Mouse (Mus musculus): Measurements from ENCODE around the gene Wipi2. TPM values are rescaled to one million over a fixed set of nuclear protein-coding genes. Genes with fewer than 3 reads are reported as not detected.

Gene Wipi2
- polyA plus RNA-seq (2015; fragmentation: Illumina TruSeq; extraction: RNeasy Lipid Tissue Mini Kit (QIAGEN cat#74804); ENCODE audit: low read depth, low replicate concordance), result 62.0 TPM

DNA sequence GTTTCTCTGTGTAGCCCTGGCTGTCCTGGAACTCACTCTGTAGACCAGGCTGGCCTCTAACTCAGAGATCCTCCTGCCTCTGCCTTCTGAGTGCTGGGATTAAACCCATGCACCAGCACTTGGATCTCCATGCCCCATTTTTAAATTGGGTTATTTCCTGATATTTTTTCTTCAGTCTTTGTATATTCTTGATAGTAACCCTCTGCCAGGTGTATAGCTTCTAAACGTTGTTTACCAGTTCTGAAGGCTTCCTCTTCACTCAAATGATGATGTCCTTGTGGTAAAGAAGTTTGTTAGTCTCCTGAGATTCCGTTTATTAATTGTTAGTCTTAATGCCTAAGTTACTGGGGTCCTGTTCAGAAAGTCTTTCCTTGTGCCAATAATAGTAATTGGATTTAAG, at the start of gene Wipi2:
TSS of gene Wipi2 (plus strand) at position 301 of the 400 bp plus-strand sequence.

DNA sequence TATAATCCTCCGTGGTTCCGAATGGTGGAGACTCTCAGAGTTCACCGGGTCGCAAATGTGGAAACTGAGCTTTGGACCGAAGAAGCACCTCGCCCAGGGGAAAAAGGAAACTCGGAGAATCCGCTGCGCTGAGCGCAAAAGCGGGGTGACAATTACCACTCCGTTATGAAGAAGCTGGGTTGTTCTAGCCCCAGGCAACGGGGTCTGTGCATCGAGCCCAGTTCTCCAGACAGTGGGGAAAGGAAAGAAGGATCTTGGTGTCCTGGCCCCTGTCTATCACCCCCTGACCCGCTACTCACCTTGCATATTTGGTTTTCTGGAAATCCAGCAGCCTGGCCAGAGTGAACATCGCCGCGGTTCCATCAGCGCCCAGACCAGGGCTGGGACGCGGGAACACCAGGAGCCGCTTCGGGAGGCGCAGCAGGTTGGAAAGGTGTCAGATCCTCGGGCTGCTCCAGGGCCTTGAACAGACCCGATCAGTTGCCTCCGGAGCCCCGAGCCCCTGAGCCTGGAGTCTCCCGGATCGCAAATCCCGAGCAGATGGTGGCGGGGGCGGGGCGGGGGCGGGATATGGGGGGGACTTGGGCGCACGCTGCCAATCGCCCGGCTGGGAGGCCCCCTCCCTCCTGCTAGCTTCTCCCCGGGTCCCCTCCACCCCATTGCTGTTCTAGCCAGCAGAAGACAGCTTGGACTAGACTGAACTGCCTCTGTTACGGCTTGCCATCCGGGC, 19.1 kb upstream of the Wipi2 start, which contains the start of gene Mmd2:
TSS of gene Mmd2 (minus strand) at position 542 of the 730 bp plus-strand sequence.

DNA sequence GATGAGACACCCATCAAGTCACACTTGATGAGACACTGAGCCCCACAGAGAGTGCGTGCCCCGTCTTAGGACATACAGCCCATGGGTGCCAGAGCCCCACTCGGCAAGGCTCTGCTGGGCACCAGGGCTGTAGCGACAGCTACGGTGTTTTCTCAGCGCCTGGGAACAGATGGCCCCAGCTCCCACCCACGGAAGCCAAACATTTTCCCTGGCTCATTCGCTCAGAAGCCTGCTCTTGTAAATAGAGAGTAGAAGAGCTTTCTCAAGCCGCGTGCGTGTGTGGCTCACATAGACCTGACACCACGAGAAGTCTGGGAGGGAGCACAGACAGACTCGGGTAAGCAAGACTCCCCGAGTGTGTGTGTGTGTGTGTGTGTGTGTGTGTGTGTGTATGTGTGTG, 64.8 kb downstream of the Wipi2 start, which contains the start of gene Slc29a4:
TSS of gene Slc29a4 (plus strand) at position 265 of the 400 bp plus-strand sequence.

Other genes with a start within 250 kb of the Wipi2 start
- gene Foxk1, start 226.2 kb upstream of the Wipi2 start, polyA plus RNA-seq (2015; fragmentation: Illumina TruSeq; extraction: RNeasy Lipid Tissue Mini Kit (QIAGEN cat#74804); ENCODE audit: low read depth, low replicate concordance), result 16.1 TPM
- 16.0 TPM for gene Ap5z1, start 163.8 kb upstream of the Wipi2 start, polyA plus RNA-seq (2015; fragmentation: Illumina TruSeq; extraction: RNeasy Lipid Tissue Mini Kit (QIAGEN cat#74804); ENCODE audit: low read depth, low replicate concordance)
- 0.16 TPM for gene Papolb, start 97.6 kb upstream of the Wipi2 start, polyA plus RNA-seq (2015; fragmentation: Illumina TruSeq; extraction: RNeasy Lipid Tissue Mini Kit (QIAGEN cat#74804); ENCODE audit: low read depth, low replicate concordance)
- 11.1 TPM for gene Radil, start 76.6 kb upstream of the Wipi2 start, polyA plus RNA-seq (2015; fragmentation: Illumina TruSeq; extraction: RNeasy Lipid Tissue Mini Kit (QIAGEN cat#74804); ENCODE audit: low read depth, low replicate concordance)
- 121 TPM for gene Mmd2, start 18.9 kb upstream of the Wipi2 start, polyA plus RNA-seq (2015; fragmentation: Illumina TruSeq; extraction: RNeasy Lipid Tissue Mini Kit (QIAGEN cat#74804); ENCODE audit: low read depth, low replicate concordance)
- 12.2 TPM for gene Slc29a4, start 64.8 kb downstream of the Wipi2 start, polyA plus RNA-seq (2015; fragmentation: Illumina TruSeq; extraction: RNeasy Lipid Tissue Mini Kit (QIAGEN cat#74804); ENCODE audit: low read depth, low replicate concordance)
- 28.0 TPM for gene Tnrc18, start 190.0 kb downstream of the Wipi2 start, polyA plus RNA-seq (2015; fragmentation: Illumina TruSeq; extraction: RNeasy Lipid Tissue Mini Kit (QIAGEN cat#74804); ENCODE audit: low read depth, low replicate concordance)

All from brain, adult 10 weeks (tissue).